Mouse (Mus musculus): ENCODE data around the gene Cacna1e.

The Cacna1e gene

GRCm38 (mm10) chr1:154520715-154521114 is 363.6 kb downstream of the Cacna1e start:
- DNase-seq (ENCODE audit: low read depth, low spot score): no peak

- DNase-seq (ENCODE audit: low read depth, low spot score): no peak
Observed at GRCm38 (mm10) chr1:154515350-154515749, 369.0 kb downstream of the Cacna1e start.

- DNase-seq (ENCODE audit: low read depth, low spot score): no peak
Observed at GRCm38 (mm10) chr1:154511736-154512135, 372.6 kb downstream of the Cacna1e start.

- no peak for DNase-seq (ENCODE audit: low read depth, low spot score)
Observed at GRCm38 (mm10) chr1:154504005-154504404, 380.3 kb downstream of the Cacna1e start.

- DNase-seq (ENCODE audit: low read depth, low spot score): no peak
Observed at GRCm38 (mm10) chr1:154500869-154501268, 383.4 kb downstream of the Cacna1e start.

DNA sequence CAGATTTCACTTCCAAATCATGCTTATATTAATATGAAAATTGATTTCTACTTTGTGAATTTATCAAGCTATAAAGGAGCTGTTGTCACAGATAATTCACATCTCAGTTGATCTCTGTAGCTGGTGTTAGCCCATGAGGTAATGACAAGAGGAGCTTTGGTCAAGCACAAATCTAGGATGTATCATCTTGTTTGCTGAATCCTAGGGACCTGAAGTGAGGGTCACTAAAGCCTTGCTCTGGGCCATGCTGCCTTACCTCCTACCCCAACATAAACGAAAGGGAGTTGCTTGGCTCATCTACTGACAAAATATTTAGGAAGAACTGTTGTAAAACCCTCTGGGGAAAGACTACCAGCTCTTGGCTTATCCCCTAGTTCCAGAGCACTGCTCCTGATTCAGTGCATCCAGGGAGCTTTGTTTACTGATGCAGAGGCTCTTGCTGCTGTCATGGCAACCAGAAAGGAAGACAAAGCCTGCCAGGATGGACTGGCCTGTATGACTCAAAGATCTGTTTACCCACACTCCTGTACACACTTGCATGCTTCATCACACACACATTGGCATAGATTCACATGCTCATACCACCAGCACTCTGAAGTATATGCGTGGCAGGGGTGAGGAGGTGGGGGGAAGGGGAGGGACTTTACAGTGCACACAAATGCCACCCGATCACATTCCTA is 384.0 kb downstream of the Cacna1e start:
- DNase-seq (ENCODE audit: low read depth, low spot score): no peak

DNA sequence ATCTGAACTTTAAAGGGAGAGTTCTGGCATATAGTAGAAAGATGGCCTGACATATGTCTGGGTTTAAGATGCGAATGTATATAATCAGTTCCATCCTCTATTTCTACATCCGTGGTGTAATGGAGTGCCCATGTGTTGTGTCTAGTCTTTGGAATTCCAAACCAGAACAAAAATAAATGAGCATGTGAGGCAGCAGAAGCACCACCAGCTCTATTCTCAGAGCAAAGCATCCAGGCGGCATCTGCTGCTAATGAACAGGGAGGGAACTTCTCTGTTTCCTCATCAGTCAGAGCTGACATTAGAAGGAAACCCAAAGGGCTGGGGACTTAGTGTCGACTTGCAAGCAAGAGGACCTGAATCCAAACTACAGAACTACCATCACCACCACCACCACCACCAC is 385.5 kb downstream of the Cacna1e start:
- no peak for DNase-seq (ENCODE audit: low read depth, low spot score)

GRCm38 (mm10) chr1:154491071-154491470 is 393.2 kb downstream of the Cacna1e start:
- DNase-seq (ENCODE audit: low read depth, low spot score): no peak

- peak; percentile 39 for DNase-seq (ENCODE audit: low read depth, low spot score)
Observed at GRCm38 (mm10) chr1:154476671-154477070, 407.6 kb downstream of the Cacna1e start.

DNA sequence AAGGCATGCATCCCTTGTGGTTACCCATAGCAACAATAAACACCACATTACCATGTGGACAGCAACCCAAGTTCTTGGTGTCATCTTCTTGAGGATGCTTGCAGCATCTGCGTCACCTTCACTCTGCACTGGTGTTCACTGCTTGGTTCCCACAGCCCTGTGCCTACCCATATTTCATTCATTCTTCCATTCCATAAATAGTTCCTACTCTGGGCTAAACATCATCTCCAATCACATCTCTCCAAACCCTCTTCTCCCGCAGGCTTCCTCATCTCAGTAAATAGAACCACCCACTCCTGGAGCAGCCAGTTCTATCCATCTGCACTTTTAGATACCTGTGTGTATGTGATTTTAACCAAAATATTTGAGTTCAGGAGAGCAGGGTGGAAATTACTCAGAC is 408.6 kb downstream of the Cacna1e start:
- peak; percentile 67 for DNase-seq (ENCODE audit: low read depth, low spot score)

GRCm38 (mm10) chr1:154474156-154474555 is 410.1 kb downstream of the Cacna1e start:
- no peak for DNase-seq (ENCODE audit: low read depth, low spot score)

DNA sequence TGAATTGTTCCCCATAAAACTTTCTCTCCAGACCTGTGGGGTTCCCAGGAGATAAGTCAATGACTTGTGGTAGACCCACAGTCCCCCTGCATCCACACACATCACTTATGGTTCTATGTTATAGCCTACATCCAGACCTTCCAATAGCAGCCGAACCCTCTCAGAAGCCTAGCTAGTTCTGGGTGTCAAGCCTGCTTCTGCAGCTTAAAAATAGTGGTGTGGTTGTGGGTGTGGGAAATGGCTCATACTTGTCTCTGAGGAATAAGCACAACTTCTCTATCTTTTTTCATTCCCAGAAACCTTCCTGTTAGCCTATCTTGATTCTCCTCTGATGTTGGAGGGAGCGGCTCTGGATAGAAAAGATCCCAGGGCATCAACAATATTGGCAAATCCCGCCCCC is 417.0 kb downstream of the Cacna1e start:
- no peak for DNase-seq (ENCODE audit: low read depth, low spot score)

GRCm38 (mm10) chr1:154461521-154461920 is 422.8 kb downstream of the Cacna1e start:
- DNase-seq (ENCODE audit: low read depth, low spot score): no peak

- DNase-seq (ENCODE audit: low read depth, low spot score): peak; percentile 40
Observed at GRCm38 (mm10) chr1:154460067-154460466, 424.2 kb downstream of the Cacna1e start.

- no peak for DNase-seq (ENCODE audit: low read depth, low spot score)
Observed at GRCm38 (mm10) chr1:154458601-154459000, 425.7 kb downstream of the Cacna1e start.

- DNase-seq (ENCODE audit: low read depth, low spot score): peak; percentile 38
Observed at GRCm38 (mm10) chr1:154450799-154451198, 433.5 kb downstream of the Cacna1e start.

GRCm38 (mm10) chr1:154446456-154446855 is 437.8 kb downstream of the Cacna1e start:
- DNase-seq (ENCODE audit: low read depth, low spot score): no peak

GRCm38 (mm10) chr1:154433520-154433919 is 450.8 kb downstream of the Cacna1e start:
- no peak for DNase-seq (ENCODE audit: low read depth, low spot score)

- no peak for DNase-seq (ENCODE audit: low read depth, low spot score)
Observed at GRCm38 (mm10) chr1:154433112-154433511, 451.2 kb downstream of the Cacna1e start.

- peak; percentile 76 for DNase-seq (ENCODE audit: low read depth, low spot score)
Observed at GRCm38 (mm10) chr1:154428276-154428675, 456.0 kb downstream of the Cacna1e start.

DNA sequence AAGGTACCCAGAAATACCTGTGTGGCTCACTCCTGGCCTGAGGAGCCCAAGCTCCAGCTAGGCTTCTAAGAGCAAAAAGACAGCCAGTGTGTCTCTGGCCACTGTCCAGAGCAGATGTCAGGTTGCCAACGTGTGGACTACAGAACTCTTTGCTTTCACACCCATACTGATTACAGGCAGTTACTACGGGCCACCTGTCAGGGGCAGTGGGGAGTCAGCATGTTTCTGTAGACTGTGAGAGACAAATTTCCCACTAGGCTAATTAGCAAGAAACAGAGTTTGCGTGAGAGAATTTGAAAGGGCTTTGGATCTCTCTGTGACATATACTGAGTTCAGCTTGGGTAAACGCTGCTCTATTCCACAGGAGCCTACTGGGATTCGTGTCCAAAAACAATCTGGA is 466.0 kb downstream of the Cacna1e start:
- no peak for DNase-seq (ENCODE audit: low read depth, low spot score)

DNA sequence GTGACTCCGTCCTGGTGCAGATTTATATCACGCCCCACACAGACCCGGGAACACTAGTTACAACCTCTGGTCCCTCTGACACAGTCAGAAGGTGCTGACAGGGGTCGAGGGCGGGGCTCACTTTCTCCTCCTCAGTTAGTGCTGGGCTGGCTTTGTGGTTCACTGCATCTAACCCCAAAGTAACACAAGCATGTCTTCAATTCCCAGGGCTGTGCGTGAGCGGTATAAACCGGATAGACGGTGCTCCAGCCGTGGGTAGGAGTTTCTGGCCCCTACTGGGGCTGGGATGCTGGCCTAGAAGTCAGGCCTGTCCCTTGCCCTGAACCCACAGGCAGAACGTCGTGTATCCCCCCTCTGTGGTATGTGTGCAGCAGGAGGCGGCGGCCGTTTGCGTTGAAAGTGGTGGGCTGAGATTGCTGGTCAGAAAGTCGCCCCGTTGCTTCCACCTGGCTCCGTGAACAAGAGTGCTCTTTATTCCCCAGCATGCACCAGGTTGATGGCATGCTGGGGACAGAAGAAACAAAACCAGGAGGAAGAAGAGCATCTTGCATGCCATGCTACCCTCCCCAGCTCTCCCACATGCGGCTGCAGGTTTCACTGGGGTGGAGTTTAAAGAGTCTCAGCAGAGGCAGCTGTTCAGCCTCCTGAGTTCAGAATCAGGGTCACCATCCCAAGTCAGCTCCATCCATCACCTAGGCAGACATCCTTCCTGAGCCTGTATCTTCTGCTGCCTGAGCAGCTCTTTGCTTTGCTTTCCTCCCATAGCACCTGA is 467.7 kb downstream of the Cacna1e start:
- DNase-seq (ENCODE audit: low read depth, low spot score): no peak

DNA sequence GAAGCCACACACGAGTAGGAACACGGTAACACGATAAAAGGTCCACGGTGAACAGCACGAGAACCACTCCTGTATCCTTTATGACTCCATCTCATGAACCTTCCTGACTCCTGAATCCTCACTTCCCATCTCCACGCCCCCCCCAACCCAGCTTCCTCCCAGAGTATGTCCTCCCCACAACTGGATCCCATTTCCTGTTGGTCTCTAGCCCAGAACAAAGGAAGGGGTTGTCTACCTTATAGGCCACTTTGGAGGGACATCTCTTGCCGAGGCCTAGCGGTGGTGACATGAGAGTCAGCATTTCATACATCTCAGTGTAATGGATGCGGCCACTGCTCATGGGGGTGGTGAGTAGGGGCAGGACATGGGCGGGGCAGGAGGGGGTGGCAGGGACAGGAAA is 468.5 kb downstream of the Cacna1e start:
- DNase-seq (ENCODE audit: low read depth, low spot score): no peak
